Mouse (Mus musculus) CD4-positive, CD25-positive, alpha-beta regulatory T cell, adult 2 months (primary cell): ENCODE results near the gene Mpzl1.

Experiments
- DNase-seq: peaks from one replicate; pipeline ENCODE4 v3.0.0-alpha.2; 2012; ENCODE audit warnings: low read depth, low spot score

Mpzl1 gene

DNA sequence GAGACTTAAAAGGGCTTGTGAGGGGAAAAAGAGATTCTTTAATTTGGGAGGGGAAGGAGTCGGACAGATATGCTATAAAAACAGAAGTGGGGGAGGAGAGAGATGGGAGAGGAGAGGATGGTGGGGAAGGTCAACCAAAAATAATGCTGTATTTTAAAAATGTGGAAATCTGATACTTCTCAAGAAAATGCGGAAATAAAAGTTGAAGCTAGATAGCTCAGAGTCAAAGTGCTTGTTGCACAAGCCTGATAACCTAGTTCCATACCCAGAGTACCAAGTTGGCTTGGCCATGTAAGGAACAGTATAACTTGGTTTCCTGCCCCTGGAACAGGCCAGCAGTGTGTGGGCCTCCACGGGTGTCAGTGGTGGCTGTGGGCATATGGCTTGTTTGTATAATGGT, 19.5 kb downstream of the Mpzl1 start:
- DNase-seq: no peak

GRCm38 (mm10) chr1:165613926-165614325, 20.4 kb downstream of the Mpzl1 start:
- no peak for DNase-seq

GRCm38 (mm10) chr1:165612714-165613113, 21.6 kb downstream of the Mpzl1 start:
- peak; percentile 48 for DNase-seq

DNA sequence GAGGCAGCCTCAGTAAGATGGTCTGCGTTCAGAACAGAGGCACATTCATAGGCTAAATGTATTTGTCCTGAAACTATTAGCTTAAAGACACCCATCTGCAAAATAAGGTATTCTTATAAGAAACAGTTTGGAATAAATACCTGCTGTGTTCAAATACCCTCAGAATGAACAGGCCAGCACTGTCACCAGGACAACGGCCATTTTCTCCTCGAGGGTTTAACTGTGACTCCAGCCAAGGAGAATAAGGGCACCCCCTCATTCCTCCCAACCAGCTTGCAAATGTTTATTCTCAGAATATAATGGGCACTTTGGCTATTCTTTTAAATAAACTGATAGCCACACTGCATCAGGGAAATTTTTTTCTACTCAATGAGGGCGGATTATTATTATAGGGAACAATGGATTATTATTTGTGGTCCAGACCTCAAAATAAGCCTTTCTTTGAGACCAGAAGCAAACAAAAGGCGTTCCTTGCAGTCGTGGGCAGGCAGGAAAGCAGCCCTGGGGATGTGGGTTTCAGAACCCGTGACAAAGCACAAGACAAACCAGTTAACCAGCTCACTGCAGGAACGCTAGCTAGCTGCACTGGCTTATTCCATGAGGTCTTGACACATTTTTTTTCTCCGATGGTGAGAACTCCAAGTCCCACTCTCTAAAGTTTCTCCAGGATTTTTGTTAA, 23.9 kb downstream of the Mpzl1 start:
- no peak for DNase-seq

DNA sequence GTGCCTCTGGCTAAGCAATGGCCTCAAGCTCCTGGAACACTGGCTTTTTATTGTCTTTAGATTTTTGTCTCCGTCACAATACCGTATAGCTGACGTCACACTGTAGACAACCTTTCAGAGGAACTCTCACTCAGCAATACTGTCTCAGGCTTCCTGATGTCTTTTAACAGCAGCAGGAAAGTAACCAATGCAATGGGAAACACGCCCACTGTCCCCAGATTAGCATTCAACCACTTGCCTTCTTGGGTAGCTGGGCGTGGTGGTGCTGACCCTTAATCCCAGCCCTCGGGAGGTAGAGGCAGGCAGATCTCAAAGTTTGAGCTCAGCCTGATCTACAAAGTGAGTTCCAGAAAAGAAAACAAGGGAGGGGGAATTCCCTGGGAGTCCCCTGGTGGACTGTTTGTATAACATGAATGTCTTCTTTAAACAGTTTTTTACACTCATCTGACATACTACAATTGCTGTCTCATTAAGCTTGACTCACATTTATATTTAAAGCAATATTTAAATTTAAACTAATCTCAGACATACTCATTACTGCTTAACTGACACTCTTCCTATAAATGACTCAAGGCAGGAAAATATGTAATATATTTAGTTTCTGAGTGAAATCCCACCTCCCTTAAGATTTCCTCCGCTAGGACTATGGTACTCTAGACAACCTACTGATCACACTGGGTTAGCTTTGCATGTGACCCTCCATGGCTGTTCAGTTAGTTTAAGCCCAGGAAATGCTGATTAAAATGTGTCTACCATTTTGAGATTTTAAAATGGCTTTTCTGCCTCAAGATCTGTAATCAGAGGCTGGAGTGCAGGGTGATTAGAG, 24.6 kb downstream of the Mpzl1 start:
- peak; percentile 60 for DNase-seq

DNA sequence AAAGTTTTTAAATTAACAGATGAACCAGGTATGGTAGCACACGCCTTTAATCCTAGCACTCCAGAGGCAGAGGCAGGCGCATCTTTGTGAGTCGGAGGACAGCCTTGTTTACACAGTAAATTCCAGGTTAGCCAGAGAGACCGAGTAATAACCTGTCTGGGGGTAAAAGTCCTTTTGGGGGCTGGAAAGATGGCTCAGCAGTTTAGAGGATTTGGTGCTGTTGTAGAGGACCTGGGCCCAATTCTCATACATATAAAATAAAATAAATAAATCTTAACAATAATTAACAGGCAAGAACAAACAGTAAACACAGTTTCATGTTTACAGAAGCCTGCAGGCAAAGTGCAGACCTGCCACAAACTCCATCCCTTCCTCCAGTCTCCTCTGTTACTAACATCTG, 25.4 kb downstream of the Mpzl1 start:
- DNase-seq: no peak

DNA sequence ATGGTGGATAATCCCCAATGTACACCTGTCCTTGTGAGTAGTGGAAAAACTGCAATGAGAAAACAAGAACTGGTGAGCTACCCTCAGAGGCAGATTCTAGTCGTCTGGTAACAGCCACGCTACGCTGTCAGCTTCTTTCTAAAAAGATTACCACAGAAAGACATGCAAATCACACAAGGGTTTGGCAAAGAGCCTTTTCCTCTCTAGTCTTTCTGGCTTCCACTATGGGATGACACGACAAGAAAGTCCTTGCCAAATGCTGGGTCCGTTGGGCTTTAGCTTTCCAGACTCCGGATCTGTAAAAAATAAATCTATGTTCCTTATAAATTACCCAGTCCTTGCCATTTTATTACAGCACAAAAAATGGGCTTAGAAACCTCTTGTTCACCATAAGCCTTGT, 28.6 kb downstream of the Mpzl1 start:
- DNase-seq: no peak

DNA sequence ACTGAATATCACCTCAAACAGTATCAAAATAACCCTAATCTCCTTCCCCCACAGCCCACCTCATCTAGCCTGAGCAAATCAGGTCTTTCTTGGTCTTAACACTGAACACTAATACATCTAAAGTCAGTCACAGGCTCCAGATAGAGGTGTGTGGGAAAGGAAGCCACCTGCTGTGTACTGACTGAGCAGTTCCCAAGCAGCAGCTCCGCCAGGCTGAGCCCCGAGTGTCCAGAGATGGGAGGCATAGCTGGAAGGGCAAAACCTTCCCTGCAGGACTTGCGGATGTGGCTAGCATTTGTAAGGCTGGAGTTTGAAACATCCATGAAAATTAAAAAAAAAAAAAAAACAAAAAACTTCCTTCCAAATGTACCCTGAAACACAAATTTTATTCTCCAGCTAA, 29.2 kb downstream of the Mpzl1 start:
- no peak for DNase-seq

DNA sequence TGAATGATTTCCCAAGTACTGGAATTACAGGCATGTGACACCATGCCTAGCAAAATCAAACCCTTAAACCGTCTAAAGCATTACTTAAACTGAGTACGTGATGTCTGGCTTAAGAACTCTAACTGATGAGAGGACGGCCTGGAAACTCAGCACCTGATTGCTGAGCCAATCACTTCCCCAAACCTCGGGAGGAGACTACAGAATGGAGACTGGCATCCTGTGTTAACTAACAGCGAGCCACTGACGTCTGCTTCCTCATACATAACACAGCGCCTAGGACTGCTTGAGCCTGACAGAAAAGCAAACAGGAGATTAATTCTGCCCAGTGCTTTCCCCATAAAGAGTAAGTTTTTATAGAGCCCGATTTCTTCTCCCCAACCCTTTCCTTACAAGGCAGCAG, 30.1 kb downstream of the Mpzl1 start:
- DNase-seq: no peak

DNA sequence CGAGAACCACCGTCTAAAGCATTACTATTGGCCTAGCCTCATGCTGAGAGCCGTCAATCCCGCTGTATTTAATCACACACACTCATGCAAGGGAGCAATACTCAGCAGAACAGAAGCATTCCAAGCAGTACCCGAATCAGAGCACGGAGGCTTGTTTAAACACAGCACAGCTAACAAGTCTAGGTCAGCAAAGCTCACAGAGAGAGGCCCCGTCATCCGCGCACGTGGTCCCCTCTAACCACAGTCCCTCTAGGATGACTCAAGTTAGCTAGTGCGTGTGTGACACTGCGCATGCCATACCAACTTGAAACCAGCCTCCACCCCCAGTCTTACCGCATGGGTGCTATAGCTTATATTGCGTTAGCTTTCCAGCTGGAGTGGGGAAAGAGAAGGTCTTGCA, 31.1 kb downstream of the Mpzl1 start:
- peak; percentile 14 for DNase-seq

- DNase-seq: no peak
These were observed 32.5 kb downstream of the Mpzl1 start for GRCm38 (mm10) chr1:165601775-165602280.

DNA sequence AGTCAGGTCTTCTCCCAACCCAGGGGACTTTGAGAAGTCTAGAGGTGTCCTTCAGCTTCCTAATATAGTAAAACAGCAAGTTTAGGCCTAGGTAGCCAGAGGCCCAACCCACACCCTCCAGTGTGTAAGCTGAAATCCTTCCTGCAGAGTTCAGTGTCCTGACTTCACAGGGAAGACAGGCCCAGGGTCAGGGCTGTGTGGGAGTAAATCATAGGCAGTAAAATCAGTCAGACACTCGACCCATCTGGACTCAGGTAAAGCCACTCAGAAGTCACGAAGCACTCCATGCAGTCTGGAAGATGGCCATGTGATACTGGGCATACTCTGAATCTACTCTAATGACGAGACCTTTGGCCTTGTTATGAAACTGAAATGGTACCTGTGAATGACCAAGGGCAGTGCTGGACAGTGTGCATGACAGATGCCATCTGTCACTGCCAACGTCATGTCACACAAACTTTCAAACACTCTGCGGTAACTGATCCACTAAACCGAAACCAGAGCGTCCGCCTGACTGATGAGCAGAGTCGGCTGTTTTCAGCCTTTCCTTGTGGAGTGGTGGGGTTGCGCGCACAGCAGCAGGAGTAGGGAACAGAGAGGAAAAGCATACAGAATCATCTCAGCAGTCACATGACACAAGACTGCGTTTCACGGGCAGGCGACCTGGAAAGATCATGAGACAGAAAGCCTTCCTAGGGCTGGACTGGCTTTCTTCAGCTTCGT, 39.5 kb downstream of the Mpzl1 start:
- no peak for DNase-seq

DNA sequence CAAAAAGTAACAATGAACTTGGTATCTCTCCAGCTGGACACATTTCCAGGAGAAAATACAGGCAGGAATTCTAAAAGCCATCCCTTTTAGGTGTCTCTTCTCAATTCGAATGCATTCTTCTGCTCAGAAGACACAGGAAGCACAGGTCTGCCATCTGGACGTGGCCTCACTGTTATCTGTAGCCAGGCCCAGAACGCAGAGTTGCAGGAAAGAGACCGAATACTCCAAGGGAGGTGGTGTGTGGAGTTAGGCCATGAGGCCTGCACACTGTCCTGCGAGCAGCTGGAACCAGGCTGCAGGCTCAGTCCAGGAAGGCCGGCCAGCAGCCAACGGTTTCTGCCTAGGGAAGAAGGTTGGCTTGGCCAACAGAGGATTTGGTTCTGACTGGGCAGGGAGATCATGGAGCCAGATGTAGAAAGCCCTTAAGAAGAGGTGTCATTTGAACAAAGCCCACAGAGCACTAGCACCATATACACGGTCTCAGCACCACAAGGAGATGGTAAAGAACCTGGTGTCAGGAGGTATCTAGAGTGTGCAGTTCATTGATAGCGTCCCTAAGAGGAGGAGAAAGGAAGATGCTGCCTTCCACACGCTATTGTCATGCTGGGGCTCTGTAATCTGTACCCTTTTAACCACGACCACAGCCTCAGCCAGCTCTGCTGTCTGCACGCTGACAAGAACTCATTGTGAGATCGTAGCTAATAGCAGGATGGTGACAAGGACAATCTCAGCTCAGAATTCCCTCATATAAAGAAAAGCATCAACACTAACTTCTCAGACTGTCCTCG, 41.8 kb downstream of the Mpzl1 start:
- DNase-seq: no peak

DNA sequence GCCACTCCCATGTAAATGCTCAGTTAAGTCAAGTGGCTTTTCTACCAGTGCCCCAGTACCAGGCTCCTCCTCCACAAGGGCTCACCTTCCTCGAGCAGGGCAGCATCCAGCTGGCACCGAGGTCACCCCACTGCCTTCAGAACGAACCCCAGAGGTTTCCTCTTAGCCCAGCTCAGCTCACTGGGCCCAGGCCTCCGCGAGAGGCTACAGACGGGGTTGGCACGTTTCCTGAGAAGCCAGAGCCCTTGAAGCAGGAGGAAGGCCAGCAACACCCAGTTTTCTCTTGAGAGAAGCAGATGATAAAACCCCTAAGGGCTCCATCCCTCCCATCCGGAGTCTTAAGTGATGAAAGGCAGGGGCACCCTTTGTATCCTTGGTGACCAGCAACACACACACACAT, 43.6 kb downstream of the Mpzl1 start:
- no peak for DNase-seq

- no peak for DNase-seq
These were observed 44.9 kb downstream of the Mpzl1 start for GRCm38 (mm10) chr1:165589280-165590048.

DNA sequence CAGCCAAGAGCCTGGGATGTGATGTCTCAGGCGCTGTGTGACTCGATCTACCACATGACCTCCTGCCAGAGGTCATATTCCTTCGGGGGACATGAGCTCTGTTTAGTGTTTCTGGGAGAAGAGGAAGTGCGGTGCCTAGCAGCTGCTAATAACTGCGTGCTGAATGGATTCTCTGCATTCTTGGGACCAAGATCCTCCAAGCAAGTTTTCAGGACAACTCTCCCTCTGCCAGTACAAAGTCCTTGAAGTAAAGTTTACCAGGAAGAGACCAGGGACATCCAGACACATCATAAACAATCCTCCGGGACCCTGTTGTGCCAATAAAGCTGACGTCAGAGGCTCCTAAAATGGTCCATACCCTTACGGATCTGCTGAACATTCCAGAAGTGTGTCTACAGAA, 46.5 kb downstream of the Mpzl1 start:
- DNase-seq: no peak

GRCm38 (mm10) chr1:165586366-165586765, 48.0 kb downstream of the Mpzl1 start:
- DNase-seq: no peak

GRCm38 (mm10) chr1:165585389-165586104, 48.8 kb downstream of the Mpzl1 start:
- no peak for DNase-seq

DNA sequence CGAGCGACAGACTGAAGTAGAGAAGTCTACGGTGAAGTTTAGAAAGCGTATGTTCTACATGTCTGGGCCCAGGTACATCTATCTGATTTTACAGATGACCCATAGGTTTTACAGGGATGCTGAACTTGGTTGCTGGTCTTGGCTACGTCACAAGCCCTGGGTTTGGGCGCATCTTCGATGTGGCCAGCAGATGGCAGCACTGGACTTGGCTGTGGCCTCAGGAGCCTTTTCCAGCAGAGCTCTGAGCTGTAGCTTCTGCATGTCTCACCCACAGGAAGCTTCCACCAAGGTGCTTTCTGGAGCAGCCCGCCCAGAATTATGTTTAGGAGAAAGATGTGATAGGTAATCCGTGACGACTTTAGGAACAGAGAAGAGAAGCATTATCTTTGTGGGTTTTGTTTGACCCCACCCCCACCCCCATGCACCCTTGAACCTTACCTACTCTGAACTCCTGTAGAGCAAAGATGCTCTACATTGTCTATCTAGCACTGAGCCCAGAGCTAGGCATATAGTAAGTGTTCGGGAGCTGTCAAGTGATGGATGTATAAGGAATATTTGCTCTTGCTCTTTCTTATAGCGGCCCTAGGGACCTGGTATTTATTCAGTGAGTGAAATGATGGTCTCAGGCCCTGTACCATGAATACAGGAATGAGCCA, 50.7 kb downstream of the Mpzl1 start:
- DNase-seq: peak; percentile 92

DNA sequence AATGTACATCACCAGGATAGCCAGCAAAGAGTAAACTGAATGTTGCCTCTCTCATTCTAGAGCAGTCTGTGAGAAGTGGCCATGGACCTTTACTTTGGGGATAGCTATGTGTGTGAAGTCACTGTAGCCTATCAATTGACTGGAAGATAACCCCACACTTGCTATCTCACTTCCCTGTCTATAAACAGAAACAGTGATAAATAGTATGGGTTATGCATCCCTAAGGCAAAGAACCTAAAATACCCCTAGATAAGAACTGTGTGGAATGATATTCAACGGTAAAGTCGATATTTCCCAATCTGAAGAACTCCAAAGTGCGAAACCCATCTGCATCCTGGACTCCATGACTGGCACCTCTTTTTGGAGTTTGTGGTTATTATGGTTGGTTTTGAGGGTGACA, 53.1 kb downstream of the Mpzl1 start:
- no peak for DNase-seq
